Mouse (Mus musculus) lung, adult 2 months (tissue): Measurements from ENCODE around the gene Layn.

Experiments
- CTCF ChIP-seq: fragments of 200-500 bp; IDR thresholded peaks from 2 replicates; pipeline ENCODE4 v1.5.1; 2011; ENCODE audit warnings: mild to moderate bottlenecking, low read length, control low read depth; ENCODE audit not compliant: insufficient read depth
- POLR2A ChIP-seq: fragments of 200-500 bp; IDR thresholded peaks from 2 replicates; pipeline ENCODE4 v1.6.1; 2011; ENCODE audit warnings: low read depth, mild to moderate bottlenecking, control low read depth, low read length, borderline replicate concordance; ENCODE audit errors: extremely low read depth

DNA sequence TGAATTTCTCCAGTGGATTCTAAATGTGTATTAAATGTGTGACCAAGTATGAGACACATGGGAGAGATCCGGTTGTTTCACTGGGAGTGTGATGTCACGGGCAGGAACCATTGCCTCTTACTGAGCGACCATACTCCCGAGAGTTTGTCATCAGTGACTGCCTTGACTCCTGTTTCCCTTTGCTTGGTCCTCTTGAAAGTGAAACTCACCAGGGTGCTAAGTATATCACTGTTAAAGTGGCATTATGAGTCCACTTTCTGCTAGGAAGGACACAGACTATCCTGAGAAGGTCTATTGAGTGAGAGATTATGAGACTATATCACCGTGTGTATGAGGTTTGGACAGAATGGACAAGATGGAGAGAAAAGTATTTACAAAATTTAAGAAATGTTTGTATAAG, 4.7 kb upstream of the Layn start:
- TF ChIP-seq POLR2A: no peak
- TF ChIP-seq CTCF: no peak
